Mouse (Mus musculus) intestine, postnatal 0 days (tissue): ENCODE results near the gene Pde1a. TPM values are rescaled to one million over a fixed set of nuclear protein-coding genes. Genes with fewer than 3 reads are reported as not detected.
A peak's percentile ranks its signal among the peaks of the same experiment; 100 is the strongest.

ENCODE experiments used
- ATAC-seq: fragments of 200-750 bp; cut with Nextera tagmentation; 2 replicates; pipeline ENCODE4 v1.8.0; 2017; ENCODE audit warnings: mild to moderate bottlenecking, moderate TSS enrichment, moderate library complexity
- H3K27ac ChIP-seq: fragments of 300-500 bp; sonication (generic); 2 replicates; pipeline ENCODE4 v1.5.1; 2014; ENCODE audit warnings: mild to moderate bottlenecking, low read depth, low read length, moderate library complexity
- H3K27me3 ChIP-seq: fragments of 300-500 bp; sonication (generic); replicated peaks from 2 replicates; pipeline ENCODE4 v1.6.1; 2014; ENCODE audit warnings: low read length, mixed read lengths; ENCODE audit not compliant: control insufficient read depth, insufficient read depth
- H3K36me3 ChIP-seq: fragments of 300-500 bp; sonication (generic); 2 replicates; pipeline ENCODE4 v1.6.1; 2014; ENCODE audit warnings: mild to moderate bottlenecking, moderate library complexity; ENCODE audit not compliant: control insufficient read depth, insufficient read depth
- H3K4me1 ChIP-seq: fragments of 300-500 bp; sonication (generic); replicated peaks from 2 replicates; pipeline ENCODE4 v1.6.1; 2014; ENCODE audit warnings: antibody characterized with exemption, low read length, mixed read lengths; ENCODE audit not compliant: control insufficient read depth, insufficient read depth
- H3K4me2 ChIP-seq: fragments of 300-500 bp; sonication (generic); replicated peaks from 2 replicates; pipeline ENCODE4 v1.6.1; 2014; ENCODE audit warnings: low read depth, mild to moderate bottlenecking, moderate library complexity
- H3K4me3 ChIP-seq: fragments of 300-500 bp; sonication (generic); 2 replicates; pipeline ENCODE4 v1.5.1; 2014; ENCODE audit warnings: low read depth, low read length
- H3K9ac ChIP-seq: fragments of 300-500 bp; sonication (generic); 2 replicates; pipeline ENCODE4 v1.6.1; 2014; ENCODE audit warnings: mild to moderate bottlenecking, low read depth, low read length
- H3K9me3 ChIP-seq: fragments of 300-500 bp; sonication (generic); 2 replicates; pipeline ENCODE4 v1.6.1; 2016; ENCODE audit warnings: mixed run types; ENCODE audit not compliant: control insufficient read depth
- CTCF ChIP-seq: sonication (generic); IDR thresholded peaks from 2 replicates; pipeline ENCODE4 v1.5.1; 2016; ENCODE audit warnings: low read depth, mild to moderate bottlenecking, control low read depth, antibody characterized with exemption, moderate library complexity
- WGBS: fragments of 180-500 bp; shearing (Covaris S2); extraction: QIAGEN DNeasy Blood & Tissue Kit; methylation state at CpG from one replicate; pipeline ENCODE4 v1.1.7; 2014; 5-methylcytosine and 5-hydroxymethylcytosine counted together
- polyA plus RNA-seq: library from polyadenylated mRNA; unstranded; fragments of >200 nt; fragmentation: Nextera tagmentation; extraction: Ambion mirVana; gene quantifications from 2 replicates; pipeline ENCODE4 v1.2.1, GENCODE M21; 2015

Pde1a gene
- polyA plus RNA-seq, 1 experiment from 2014 or later, result 14.5 TPM

GRCm38 (mm10) chr2:80066449-80066848, 62.8 kb downstream of the Pde1a start:
- no peak overlapping the region for H3K27ac ChIP-seq
- WGBS, result 79% methylated on average over 4 of the region's 4 CpGs
- H3K4me3 ChIP-seq, result no peak overlapping the region
- H3K9me3 ChIP-seq, result no peaks in the 10 kb centered on the region
- TF ChIP-seq CTCF, result no peak
- no peak overlapping the region for H3K9ac ChIP-seq
- ATAC-seq, result no peak
- H3K4me1 ChIP-seq, result no peaks in the 10 kb centered on the region
- no peaks in the 10 kb centered on the region for H3K36me3 ChIP-seq
- H3K4me2 ChIP-seq, result no peak overlapping the region
- no peaks in the 10 kb centered on the region for H3K27me3 ChIP-seq

GRCm38 (mm10) chr2:80056062-80056461, 73.2 kb downstream of the Pde1a start:
- no peaks in the 10 kb centered on the region for H3K9me3 ChIP-seq
- no peaks in the 10 kb centered on the region for H3K4me1 ChIP-seq
- H3K4me2 ChIP-seq, result no peak overlapping the region
- H3K27me3 ChIP-seq, result no peaks in the 10 kb centered on the region
- no peak overlapping the region for H3K9ac ChIP-seq
- TF ChIP-seq CTCF, result no peak
- no peak for ATAC-seq
- H3K4me3 ChIP-seq, result no peak overlapping the region
- no peak overlapping the region for H3K27ac ChIP-seq
- no peaks in the 10 kb centered on the region for H3K36me3 ChIP-seq

- H3K27ac ChIP-seq, result no peak overlapping the region
- WGBS, result 50% methylated on average over 3 of the region's 3 CpGs
- no peaks in the 10 kb centered on the region for H3K36me3 ChIP-seq
- no peak for TF ChIP-seq CTCF
- H3K4me1 ChIP-seq, result no peaks in the 10 kb centered on the region
- H3K9me3 ChIP-seq, result no peaks in the 10 kb centered on the region
- no peak overlapping the region for H3K9ac ChIP-seq
- ATAC-seq, result no peak
- no peaks in the 10 kb centered on the region for H3K27me3 ChIP-seq
- H3K4me2 ChIP-seq, result no peak overlapping the region
- no peak overlapping the region for H3K4me3 ChIP-seq
These were observed 75.2 kb downstream of the Pde1a start for GRCm38 (mm10) chr2:80054042-80054441.

GRCm38 (mm10) chr2:80046751-80047513, 82.3 kb downstream of the Pde1a start:
- Histone ChIP-seq H3K4me1 (no peaks in the 10 kb centered on the region), H3K9me3 (no peaks in the 10 kb centered on the region), H3K36me3 (no peaks in the 10 kb centered on the region), H3K4me2 (no peak overlapping the region), H3K4me3 (no peak overlapping the region), H3K27ac (no peak overlapping the region), H3K9ac (no peak overlapping the region), H3K27me3 (no peaks in the 10 kb centered on the region)
- 87% methylated on average over 4 of the region's 4 CpGs for WGBS
- ATAC-seq, result no peak
- no peak for TF ChIP-seq CTCF

GRCm38 (mm10) chr2:80038642-80039445, 90.4 kb downstream of the Pde1a start:
- no peak for ATAC-seq
- H3K4me1 ChIP-seq, result no peaks in the 10 kb centered on the region
- H3K36me3 ChIP-seq, result no peaks in the 10 kb centered on the region
- no peak for TF ChIP-seq CTCF
- no peaks in the 10 kb centered on the region for H3K9me3 ChIP-seq
- 39% methylated on average over 10 of the region's 10 CpGs for WGBS
- no peak overlapping the region for H3K9ac ChIP-seq
- no peaks in the 10 kb centered on the region for H3K27me3 ChIP-seq
- H3K4me2 ChIP-seq, result peak overlapping the region; percentile 49
- H3K4me3 ChIP-seq, result peak overlapping the region; percentile 38
- H3K27ac ChIP-seq, result no peak overlapping the region

- Histone ChIP-seq H3K9ac (no peak overlapping the region), H3K36me3 (no peaks in the 10 kb centered on the region), H3K4me3 (peak overlapping the region; percentile 38), H3K27me3 (no peaks in the 10 kb centered on the region), H3K27ac (no peak overlapping the region), H3K4me1 (no peaks in the 10 kb centered on the region), H3K9me3 (no peaks in the 10 kb centered on the region), H3K4me2 (peak overlapping the region; percentile 49)
- no peak for ATAC-seq
- no peak for TF ChIP-seq CTCF
- 48% methylated on average over 5 of the region's 5 CpGs for WGBS
These were observed 91.3 kb downstream of the Pde1a start for GRCm38 (mm10) chr2:80037971-80038370.
